Mouse (Mus musculus) embryo, embryonic 11.5 days (tissue): ENCODE results near the gene 4930453N24Rik.

Experiments used
- DNase-seq: peaks from one replicate; pipeline ENCODE4 v3.0.0-alpha.2; 2012; ENCODE audit warnings: low read depth, low spot score

The 4930453N24Rik gene

DNA sequence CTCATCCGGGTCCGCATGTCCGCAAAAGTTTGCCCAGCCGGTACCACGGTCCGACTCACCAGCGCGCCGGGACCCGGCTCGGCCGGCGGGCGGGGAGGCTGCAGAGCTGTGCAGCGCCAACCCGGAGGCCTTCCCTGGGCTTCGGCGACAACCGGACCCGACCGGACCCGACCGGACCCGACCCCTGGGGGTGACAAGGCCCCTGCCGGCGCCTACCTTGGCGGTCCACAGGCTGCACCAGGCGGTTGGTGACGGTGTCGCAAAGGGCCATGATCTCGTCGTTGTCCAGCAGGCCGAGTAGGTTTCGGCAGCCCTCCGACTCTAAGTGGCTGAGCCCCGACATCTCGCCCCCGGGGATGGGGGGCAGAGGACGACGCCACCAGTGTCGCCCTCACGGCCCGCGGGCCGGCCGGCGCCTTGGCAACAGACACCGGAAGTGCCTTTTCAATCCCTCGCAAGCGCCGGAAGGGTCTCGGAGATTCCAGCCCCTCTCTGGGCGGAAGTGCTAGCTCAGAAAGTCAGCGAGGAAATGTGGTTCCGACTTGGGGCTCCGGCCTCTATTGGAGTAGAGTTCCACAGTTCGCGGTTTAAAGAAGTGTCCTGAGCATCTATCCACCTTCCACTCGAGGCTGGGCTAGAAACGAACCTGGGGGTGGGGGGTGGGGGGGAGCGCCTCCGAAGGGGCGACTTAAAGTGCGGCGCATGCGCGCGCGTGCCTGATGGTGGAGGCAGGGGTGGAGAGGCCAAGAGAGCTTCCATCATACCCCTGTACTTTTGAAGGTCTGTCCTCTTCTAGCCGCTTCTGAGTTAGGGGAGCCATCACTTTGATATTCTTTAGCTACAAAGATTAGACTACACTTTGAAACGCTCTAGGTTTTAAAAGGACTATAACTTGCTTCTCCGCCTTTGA, at the start of gene 4930453N24Rik:
Gene 4930453N24Rik, minus strand, starts transcription at position 641 of the 910 bp plus-strand sequence.
- DNase-seq: peak; percentile 86

- no peak for DNase-seq
Measured at GRCm38 (mm10) chr16:64817094-64817765, 46.3 kb upstream of the 4930453N24Rik start.

GRCm38 (mm10) chr16:64803041-64803440, 32.1 kb upstream of the 4930453N24Rik start:
- DNase-seq: no peak

DNA sequence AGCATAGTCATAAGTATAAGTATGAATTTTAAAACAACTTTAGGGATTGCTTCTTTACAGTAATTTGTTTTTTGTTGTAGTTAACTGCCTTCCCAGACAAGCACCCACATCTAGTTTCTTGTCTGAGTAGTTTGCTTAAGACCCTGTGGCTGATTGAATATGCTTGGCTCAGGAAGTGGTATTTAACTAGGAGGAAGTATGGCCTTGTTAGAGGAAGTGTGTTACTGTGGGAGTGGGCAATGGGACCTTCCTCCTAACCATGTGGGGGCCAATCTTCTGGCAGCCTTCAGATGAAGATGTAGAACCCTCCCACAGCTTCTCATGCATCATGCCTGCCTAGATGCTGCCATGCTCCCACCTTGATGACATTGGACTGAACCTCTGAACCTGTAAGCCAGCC, 30.7 kb upstream of the 4930453N24Rik start:
- DNase-seq: no peak

DNA sequence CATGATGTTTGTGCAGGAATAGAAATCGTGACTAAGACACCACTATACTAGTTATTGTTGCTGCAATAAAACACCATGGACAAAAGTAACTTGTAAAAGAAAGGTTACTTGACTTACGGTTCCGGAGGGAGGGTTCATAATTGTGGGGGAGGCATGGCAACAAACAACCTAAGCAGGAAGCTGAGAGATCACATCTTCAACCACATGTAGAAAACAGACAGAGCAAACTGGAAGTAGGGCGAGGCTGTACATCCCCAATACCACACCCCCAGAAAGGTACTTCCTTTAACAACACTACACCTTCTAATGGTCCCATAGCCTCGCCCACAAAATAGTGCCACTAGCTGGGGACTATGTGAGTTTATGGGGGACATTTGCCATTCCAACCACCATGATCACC, 29.4 kb upstream of the 4930453N24Rik start:
- no peak for DNase-seq

- no peak for DNase-seq
Measured at GRCm38 (mm10) chr16:64794802-64795201, 23.8 kb upstream of the 4930453N24Rik start.

- DNase-seq: no peak
Measured at GRCm38 (mm10) chr16:64789706-64790105, 18.7 kb upstream of the 4930453N24Rik start.

DNA sequence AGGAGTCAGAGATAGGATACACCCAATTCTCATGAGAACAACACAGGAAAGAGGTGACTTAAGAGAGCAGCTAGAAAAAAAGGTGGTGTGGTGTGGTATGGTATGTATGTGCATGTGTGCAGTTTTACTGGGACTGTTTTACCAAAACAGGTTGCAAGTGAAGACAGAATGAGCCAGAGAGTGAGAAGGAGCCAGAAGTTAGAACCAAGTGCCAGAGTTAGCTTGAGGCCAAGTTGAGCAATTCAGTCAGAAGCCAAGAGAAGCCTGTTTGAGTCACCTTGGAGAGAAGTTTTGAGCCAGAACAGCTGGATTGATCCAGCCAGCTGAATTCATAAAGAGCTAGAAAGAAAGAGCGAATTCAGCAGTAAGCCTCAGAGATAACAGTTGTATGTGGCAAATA, 4.6 kb upstream of the 4930453N24Rik start:
- no peak for DNase-seq

GRCm38 (mm10) chr16:64771431-64771818, 464 bp upstream of the 4930453N24Rik start:
- DNase-seq: no peak

DNA sequence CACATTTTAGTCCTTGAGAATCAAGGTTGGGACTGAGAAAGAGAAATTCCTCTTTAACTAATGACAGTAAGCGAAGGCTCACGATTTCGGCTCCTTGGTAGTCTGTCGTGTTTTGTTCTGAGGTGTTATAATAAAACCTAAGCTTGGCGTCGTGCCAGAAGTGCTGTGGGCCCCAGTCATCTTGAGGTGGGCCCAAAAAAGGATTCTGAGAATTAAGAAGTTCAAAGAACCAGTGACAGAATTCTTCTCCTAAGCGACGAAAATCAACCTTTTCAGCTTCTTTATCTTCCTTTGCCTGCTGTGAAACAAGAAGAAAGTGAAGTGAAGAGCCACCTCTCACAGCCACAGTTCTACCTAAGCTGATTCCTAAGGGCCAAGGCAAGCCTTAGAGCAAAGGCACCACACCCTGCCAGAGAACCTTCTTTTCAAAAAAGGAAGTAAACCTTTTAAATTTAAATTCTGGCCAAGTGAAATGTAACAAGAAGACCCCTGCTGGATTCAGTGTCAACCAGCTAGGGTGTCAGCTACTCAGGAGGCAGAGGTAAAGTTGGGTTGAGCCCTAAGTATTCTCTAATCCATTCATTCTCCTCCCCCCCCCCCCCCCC, 4.2 kb downstream of the 4930453N24Rik start:
- no peak for DNase-seq

DNA sequence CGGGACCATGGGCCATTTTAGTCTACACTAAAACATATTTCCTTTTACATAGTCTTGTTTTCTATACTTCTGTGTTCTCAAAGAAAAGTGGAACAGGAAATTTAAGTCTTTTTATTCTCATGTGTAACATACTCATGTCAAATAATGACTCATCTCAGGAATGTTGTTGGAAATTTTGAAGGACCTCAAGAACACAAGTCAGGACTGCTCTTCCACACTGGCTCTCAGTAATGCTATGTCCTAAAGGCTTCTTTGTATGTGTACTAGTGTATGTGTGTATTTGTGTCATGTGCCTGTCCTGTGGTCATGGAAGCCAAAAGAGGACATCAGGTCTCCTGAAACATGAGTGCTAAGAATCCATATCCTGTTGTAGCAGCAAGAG, 11.7 kb downstream of the 4930453N24Rik start:
- no peak for DNase-seq

DNA sequence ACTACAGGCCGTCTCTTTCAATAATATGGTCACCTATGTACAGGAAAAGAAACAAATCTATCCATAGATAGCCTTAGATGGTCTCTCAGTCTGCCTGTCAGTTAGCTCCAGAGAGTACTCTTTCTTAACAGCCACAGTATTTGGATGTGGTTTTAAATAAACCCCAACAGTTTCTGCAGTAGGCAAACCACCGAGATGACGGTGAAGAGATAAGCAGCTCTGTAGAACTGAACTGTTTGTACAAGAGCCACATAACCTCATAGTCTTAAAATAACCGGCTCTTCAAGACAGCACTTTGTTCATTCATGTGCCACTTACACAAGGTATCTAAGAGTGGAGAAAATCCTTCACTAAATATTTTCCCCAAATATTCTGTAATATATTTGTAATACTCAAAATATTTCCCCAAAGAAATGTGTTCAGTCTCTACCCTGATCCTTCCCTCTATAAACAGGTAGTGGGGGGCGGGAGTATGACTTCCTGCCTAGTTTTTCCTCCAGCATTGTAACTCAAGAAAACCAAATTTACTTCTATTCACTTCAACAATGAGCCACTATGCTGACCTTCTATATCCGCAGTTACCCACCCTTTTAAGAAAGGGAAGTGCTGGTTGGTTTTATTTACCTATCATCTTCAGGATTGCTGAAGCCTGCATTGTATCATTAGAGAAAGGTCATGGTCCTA, 12.3 kb downstream of the 4930453N24Rik start:
- no peak for DNase-seq

- no peak for DNase-seq
Measured at GRCm38 (mm10) chr16:64757666-64758400, 13.1 kb downstream of the 4930453N24Rik start.

- DNase-seq: no peak
Measured at GRCm38 (mm10) chr16:64756321-64756720, 14.6 kb downstream of the 4930453N24Rik start.

DNA sequence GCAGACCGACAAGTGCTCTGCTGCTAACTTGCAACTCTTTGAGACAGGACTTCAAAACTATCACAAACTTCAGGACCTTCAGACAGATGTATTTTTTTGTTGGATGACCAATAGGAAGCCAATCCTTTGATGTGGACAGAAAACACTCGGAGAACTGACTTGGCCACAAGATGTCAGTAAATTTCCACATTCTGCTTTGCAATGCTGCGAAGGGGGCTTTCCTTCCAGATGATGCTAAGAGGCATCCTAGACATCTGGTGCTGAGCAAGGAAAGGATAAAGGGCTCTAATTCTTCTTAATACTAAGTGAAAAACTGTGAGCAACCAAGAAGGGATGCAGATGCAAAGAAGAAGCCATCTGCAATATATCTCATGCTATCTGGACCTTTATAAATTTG, 16.2 kb downstream of the 4930453N24Rik start:
- peak; percentile 51 for DNase-seq

DNA sequence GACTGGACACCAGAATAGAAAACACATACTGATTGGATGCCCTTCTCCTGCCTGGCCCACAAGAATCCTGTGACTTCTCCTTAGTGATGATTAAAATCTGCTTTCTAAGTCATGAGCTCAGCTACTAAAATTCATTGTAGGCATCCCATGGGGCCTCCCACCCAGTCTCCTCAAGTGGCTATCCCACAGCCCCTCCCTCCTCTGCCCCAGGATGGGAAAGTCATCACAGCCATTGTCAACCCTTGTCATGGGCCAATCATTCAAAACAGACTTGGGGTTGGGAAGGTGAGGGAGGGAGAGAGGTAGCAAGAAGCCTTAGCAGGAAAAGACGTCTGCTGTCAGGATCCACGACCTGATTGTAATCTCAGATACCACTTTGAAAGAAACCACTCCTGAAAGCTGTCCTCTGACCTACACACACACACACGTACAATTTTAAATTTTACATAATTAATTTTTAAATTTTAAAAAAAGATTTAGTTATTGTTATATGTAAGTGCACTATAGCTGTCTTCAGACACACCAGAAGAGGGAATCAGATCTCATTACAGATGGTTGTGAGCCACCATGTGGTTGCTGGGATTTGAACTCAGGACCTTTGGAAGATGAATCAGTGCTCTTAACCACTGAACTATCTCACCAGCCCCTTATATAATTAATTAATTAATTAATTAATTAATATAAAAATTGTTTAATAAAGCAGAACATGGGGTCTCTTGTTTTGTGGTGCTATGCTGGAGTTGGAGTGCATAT, 16.8 kb downstream of the 4930453N24Rik start:
- DNase-seq: no peak

- peak; percentile 69 for DNase-seq
Measured at GRCm38 (mm10) chr16:64748237-64748636, 22.7 kb downstream of the 4930453N24Rik start.

DNA sequence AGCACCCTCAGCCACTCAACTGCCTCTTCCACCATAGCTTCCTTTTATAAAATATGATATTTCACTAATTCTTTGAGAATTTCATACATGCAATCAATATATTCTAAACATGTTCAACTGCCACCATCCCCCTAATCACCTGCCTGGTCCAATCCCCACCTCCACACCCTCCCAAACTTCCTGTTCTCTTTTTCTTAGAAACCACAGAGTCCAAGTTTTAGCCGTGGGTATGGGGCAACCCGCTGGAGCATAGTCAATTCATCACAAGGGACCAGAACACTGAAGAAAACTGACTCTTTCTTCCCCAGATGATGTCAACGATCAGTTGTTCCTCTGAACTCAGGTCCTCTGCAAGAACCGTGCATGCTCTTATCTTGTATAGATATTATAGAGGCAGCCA, 25.9 kb downstream of the 4930453N24Rik start:
- no peak for DNase-seq

DNA sequence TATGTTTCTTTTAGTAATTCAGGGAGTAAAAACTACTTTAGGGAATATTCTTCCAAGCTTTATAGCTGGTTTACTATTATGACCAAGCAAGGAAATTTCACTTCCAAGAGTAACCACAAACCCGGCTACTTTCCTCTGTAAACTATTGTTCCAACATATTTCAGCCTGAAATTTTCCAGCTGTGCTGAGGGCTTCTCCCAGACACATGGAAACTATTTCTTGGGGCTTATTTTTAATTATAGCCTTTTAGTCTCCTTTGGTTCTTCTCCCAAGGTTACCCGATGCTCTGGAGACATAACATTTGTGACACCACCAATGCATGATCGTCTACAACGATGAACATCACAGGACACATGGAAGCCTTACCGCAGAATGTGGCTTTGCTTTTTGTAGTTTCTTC, 33.7 kb downstream of the 4930453N24Rik start:
- no peak for DNase-seq

DNA sequence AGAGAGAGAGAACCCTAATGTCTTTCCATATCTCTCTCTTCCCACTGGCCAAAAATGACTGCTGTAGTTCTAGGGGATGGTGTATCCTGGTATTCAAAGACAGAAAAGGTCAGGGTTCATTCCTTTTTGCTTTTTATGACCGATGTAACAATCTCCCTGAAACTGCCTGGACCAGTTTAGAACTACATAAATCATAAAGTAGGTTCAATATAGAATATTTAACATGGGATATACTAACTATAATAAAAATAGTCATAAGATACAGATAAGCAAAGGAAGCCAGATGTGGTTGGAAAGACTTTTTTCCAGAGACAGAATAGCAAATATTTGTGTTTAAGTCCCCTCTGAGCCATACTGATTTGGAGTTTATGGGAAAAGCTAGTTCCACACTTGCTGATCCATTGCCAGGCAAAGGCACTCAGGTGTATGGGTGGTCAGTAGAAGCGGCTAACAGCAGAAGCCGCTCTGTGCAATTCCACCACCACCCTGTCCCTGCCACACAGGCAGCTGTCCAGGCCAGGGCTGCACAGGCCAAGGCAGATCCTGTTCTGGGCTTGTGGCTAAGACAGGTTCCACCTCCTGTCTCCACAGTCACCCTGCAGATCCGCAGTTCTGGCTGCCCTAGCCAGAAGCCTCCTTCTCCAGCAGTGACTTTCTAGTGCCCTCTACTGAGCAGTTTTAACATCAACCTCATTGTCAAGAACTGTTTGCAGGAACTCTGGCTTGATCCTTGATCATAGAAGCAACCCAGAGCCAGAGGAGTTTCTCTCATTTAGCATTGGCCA, 47.5 kb downstream of the 4930453N24Rik start:
- peak; percentile 60 for DNase-seq
